Mouse (Mus musculus): Measurements from ENCODE around the gene Slc6a9. TPM values are rescaled to one million over a fixed set of nuclear protein-coding genes. Genes with fewer than 3 reads are reported as not detected.
A peak's percentile ranks its signal among the peaks of the same experiment; 100 is the strongest.

The Slc6a9 gene
- polyA plus RNA-seq, 1 experiment from 2014 or later: 16.5 TPM

- Histone ChIP-seq H3K4me3 (replicated peaks) (no peak overlapping the region), H3K9ac (replicated peaks) (no peak overlapping the region), H3K9me3 (no peaks in the 10 kb centered on the region), H3K27me3 (no peaks in the 10 kb centered on the region), H3K27ac (no peak overlapping the region), H3K4me1 (replicated peaks) (peaks cover 9% of the 10 kb centered on the region), H3K4me2 (no peak overlapping the region), H3K36me3 (peaks cover 24% of the 10 kb centered on the region)
- 84% methylated on average over 9 of the region's 9 CpGs for WGBS
- no peak for ATAC-seq (ENCODE audit: insufficient number of reproducible peaks, insufficient read depth, low FRiP score, low TSS enrichment, low read depth)
These were observed 20.8 kb downstream of the Slc6a9 start for GRCm38 (mm10) chr4:117855146-117855545.

GRCm38 (mm10) chr4:117858794-117859193 lies 24.5 kb downstream of the Slc6a9 start:
- peaks cover 9% of the 10 kb centered on the region for H3K4me1 ChIP-seq (replicated peaks)
- WGBS: 55% methylated on average over 3 of the region's 3 CpGs

GRCm38 (mm10) chr4:117860570-117860969 lies 26.3 kb downstream of the Slc6a9 start:
- Histone ChIP-seq H3K36me3 (peaks cover 56% of the 10 kb centered on the region), H3K27me3 (no peaks in the 10 kb centered on the region), H3K4me3 (replicated peaks) (no peak overlapping the region), H3K4me2 (no peak overlapping the region), H3K27ac (no peak overlapping the region), H3K9ac (replicated peaks) (no peak overlapping the region), H3K4me1 (replicated peaks) (peaks cover 4% of the 10 kb centered on the region; the same call in 1 of the 2 replicates), H3K9me3 (no peaks in the 10 kb centered on the region)
- 88% methylated on average over 9 of the region's 9 CpGs for WGBS
- no peak for ATAC-seq (ENCODE audit: insufficient number of reproducible peaks, insufficient read depth, low FRiP score, low TSS enrichment, low read depth)

More at GRCm38 (mm10) chr4:117858794-117859193, 24.5 kb downstream of the Slc6a9 start:
- Histone ChIP-seq H3K27me3 (no peaks in the 10 kb centered on the region), H3K36me3 (peaks cover 42% of the 10 kb centered on the region), H3K27ac (no peak overlapping the region), H3K4me2 (no peak overlapping the region), H3K9me3 (no peaks in the 10 kb centered on the region), H3K9ac (replicated peaks) (no peak overlapping the region), H3K4me3 (replicated peaks) (no peak overlapping the region)
- ATAC-seq (ENCODE audit: insufficient number of reproducible peaks, insufficient read depth, low FRiP score, low TSS enrichment, low read depth): no peak

- ATAC-seq (ENCODE audit: insufficient number of reproducible peaks, insufficient read depth, low FRiP score, low TSS enrichment, low read depth): no peak
- no peak overlapping the region for H3K4me2 ChIP-seq
- WGBS: 39% methylated on average over 4 of the region's 4 CpGs
- peaks cover 10% of the 10 kb centered on the region for H3K4me1 ChIP-seq (replicated peaks)
- peaks cover 36% of the 10 kb centered on the region for H3K36me3 ChIP-seq
- H3K4me3 ChIP-seq (replicated peaks): no peak overlapping the region
- H3K9me3 ChIP-seq: no peaks in the 10 kb centered on the region
- no peaks in the 10 kb centered on the region for H3K27me3 ChIP-seq
- H3K9ac ChIP-seq (replicated peaks): no peak overlapping the region
- H3K27ac ChIP-seq: no peak overlapping the region
These were observed 28.5 kb downstream of the Slc6a9 start for GRCm38 (mm10) chr4:117862823-117863222.

DNA sequence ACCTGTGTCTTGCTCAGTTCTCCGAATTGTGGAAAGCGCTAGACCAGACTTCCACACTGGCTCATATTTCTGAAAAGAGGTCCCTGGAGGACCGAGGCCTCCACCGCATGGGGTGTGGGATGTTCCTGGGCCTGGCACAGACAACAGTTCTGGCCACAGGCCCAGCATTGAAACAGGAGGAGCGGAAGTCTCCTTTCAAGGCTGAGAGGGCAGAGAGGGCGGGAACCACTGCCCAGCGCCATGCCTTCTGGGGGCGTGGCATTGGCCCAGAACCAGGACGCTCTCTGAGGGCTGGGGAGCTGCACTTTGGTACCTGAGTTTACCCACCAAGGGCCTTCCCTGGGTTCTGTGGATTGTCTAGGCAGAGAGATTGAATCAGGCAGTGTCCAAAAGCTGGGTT lies 31.8 kb downstream of the Slc6a9 start:
- Histone ChIP-seq H3K27ac (no peak overlapping the region), H3K4me1 (replicated peaks) (peaks cover 16% of the 10 kb centered on the region), H3K27me3 (no peaks in the 10 kb centered on the region), H3K9me3 (no peaks in the 10 kb centered on the region), H3K36me3 (peaks cover 40% of the 10 kb centered on the region), H3K4me3 (replicated peaks) (no peak overlapping the region), H3K4me2 (no peak overlapping the region), H3K9ac (replicated peaks) (no peak overlapping the region)
- no peak for ATAC-seq (ENCODE audit: insufficient number of reproducible peaks, insufficient read depth, low FRiP score, low TSS enrichment, low read depth)
- WGBS: 59% methylated on average over 9 of the region's 9 CpGs

DNA sequence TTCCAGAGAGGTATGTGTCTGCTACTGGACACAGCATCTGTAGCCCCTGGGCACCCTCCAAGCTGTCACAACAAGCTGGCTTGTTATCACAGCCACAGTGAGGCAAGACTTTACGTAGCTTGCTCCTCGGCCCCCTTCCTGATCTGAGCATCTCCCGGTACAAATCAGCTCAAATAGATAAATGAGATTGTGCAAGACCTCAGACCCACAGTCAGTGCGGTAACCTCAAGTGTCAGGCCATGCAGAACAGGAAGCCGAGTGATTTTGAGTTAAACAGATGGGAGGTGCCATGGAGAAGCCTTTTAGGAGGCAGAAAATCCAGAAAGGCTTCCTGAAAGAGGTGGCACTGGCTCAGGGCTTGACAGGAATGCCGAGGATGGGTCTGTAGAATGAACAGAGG lies 32.7 kb downstream of the Slc6a9 start:
- H3K9ac ChIP-seq (replicated peaks): no peak overlapping the region; the same call in 1 of the 2 replicates
- peaks cover 19% of the 10 kb centered on the region for H3K4me1 ChIP-seq (replicated peaks)
- H3K4me3 ChIP-seq (replicated peaks): no peak overlapping the region
- H3K36me3 ChIP-seq: peaks cover 36% of the 10 kb centered on the region
- no peaks in the 10 kb centered on the region for H3K9me3 ChIP-seq
- 79% methylated on average over 6 of the region's 6 CpGs for WGBS
- H3K4me2 ChIP-seq: no peak overlapping the region
- no peak overlapping the region for H3K27ac ChIP-seq
- ATAC-seq (ENCODE audit: insufficient number of reproducible peaks, insufficient read depth, low FRiP score, low TSS enrichment, low read depth): no peak
- H3K27me3 ChIP-seq: no peaks in the 10 kb centered on the region

- 0 out of 2 replicates have a peak overlapping the region, but pooled peaks have one; percentile 34 for H3K9ac ChIP-seq (replicated peaks)
- WGBS: 13% methylated on average over 24 of the region's 24 CpGs
- peak overlapping the region; percentile 35 for H3K4me2 ChIP-seq
- H3K36me3 ChIP-seq: peaks cover 28% of the 10 kb centered on the region
- H3K27me3 ChIP-seq: no peaks in the 10 kb centered on the region
- H3K9me3 ChIP-seq: no peaks in the 10 kb centered on the region
- H3K27ac ChIP-seq: no peak overlapping the region
- no peak overlapping the region for H3K4me3 ChIP-seq (replicated peaks)
- H3K4me1 ChIP-seq (replicated peaks): peaks cover 27% of the 10 kb centered on the region
- no peak for ATAC-seq (ENCODE audit: insufficient number of reproducible peaks, insufficient read depth, low FRiP score, low TSS enrichment, low read depth)
These were observed 33.5 kb downstream of the Slc6a9 start for GRCm38 (mm10) chr4:117867823-117868222.

DNA sequence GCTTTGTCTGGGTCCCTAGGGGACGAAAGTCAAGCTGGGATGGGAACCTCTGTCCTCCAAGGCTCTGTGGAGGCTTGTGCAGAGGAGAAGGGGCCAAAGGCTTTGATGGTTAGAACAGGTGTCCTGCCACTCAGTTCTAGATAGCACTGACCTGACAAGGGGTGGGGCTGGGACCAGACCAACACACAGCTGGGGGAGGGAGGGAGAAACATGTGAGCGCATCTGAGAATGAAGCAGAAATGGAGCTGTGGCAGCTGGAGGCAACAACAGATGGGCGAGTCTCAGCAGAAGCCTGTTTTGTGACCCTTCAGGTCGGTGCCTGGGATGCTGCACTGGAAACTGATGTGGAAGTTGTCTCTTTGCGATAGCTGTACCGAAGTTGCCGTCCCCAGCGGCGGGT lies 35.0 kb downstream of the Slc6a9 start:
- WGBS: 66% methylated on average over 9 of the region's 9 CpGs
- H3K4me2 ChIP-seq: no peak overlapping the region
- ATAC-seq (ENCODE audit: insufficient number of reproducible peaks, insufficient read depth, low FRiP score, low TSS enrichment, low read depth): no peak

GRCm38 (mm10) chr4:117870437-117870836 lies 36.1 kb downstream of the Slc6a9 start:
- no peak for ATAC-seq (ENCODE audit: insufficient number of reproducible peaks, insufficient read depth, low FRiP score, low TSS enrichment, low read depth)

More for the DNA sequence above, 35.0 kb downstream of the Slc6a9 start:
- no peak overlapping the region for H3K4me3 ChIP-seq (replicated peaks)
- H3K27ac ChIP-seq: no peak overlapping the region
- H3K27me3 ChIP-seq: no peaks in the 10 kb centered on the region
- peaks cover 27% of the 10 kb centered on the region for H3K36me3 ChIP-seq
- H3K4me1 ChIP-seq (replicated peaks): peaks cover 31% of the 10 kb centered on the region
- no peak overlapping the region for H3K9ac ChIP-seq (replicated peaks)
- no peaks in the 10 kb centered on the region for H3K9me3 ChIP-seq

DNA sequence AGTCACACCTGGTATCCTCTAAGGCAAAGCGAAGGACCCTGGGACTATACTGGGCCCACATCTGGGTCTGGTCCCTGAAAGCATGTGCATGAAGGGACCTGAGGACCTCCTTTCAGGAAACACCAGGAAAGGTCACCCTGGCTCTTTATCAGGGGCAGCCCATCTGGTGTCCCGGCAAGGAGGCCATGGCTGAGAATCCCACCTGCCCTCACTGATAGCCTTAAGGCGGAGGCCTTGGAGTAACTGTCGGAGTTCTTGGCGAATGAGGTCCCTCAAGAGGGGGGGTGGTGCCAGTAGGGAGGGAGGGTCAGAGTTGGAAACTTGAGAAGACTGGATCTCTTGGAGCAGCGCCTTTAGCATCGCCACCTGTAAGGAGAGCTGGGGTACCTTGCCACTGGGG lies 37.5 kb downstream of the Slc6a9 start:
- no peak overlapping the region for H3K9ac ChIP-seq (replicated peaks)
- H3K4me2 ChIP-seq: peak overlapping the region; percentile 49
- no peak overlapping the region for H3K4me3 ChIP-seq (replicated peaks)
- H3K36me3 ChIP-seq: peaks cover 42% of the 10 kb centered on the region
- H3K27ac ChIP-seq: no peak overlapping the region
- no peak for ATAC-seq (ENCODE audit: insufficient number of reproducible peaks, insufficient read depth, low FRiP score, low TSS enrichment, low read depth)
- 45% methylated on average over 7 of the region's 7 CpGs for WGBS
- H3K9me3 ChIP-seq: no peaks in the 10 kb centered on the region
- H3K27me3 ChIP-seq: no peaks in the 10 kb centered on the region
- H3K4me1 ChIP-seq (replicated peaks): peaks cover 25% of the 10 kb centered on the region

More at GRCm38 (mm10) chr4:117870437-117870836, 36.1 kb downstream of the Slc6a9 start:
- 68% methylated on average over 1 of the region's 1 CpGs for WGBS
- Histone ChIP-seq H3K9ac (replicated peaks) (no peak overlapping the region), H3K27ac (no peak overlapping the region), H3K9me3 (no peaks in the 10 kb centered on the region), H3K4me1 (replicated peaks) (peaks cover 31% of the 10 kb centered on the region), H3K36me3 (peaks cover 29% of the 10 kb centered on the region), H3K27me3 (no peaks in the 10 kb centered on the region), H3K4me2 (no peak overlapping the region), H3K4me3 (replicated peaks) (no peak overlapping the region)

DNA sequence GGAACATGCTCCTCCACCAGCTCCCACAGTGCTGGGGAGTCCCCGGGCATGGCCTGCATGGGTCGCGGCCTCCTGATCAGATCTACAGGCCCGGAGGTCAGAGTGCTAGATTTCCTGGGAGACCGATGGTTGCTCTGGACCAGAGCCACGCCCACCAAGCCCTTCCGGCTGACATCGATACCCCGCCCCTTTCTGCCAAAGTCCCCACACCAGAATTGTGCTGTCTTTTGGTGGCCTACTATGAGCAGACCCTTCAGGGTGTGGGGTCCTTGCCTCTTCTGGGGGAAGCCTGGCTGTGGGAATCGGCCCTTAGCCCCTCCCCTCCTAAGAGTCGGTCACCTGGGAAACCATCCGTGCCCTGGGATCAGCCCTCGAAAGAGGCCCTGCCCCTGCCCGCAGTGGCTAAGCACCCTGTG lies 38.2 kb downstream of the Slc6a9 start, which contains the start of gene Ccdc24:
TSS of gene Ccdc24 (minus strand) at position 87 of the 416 bp plus-strand sequence.
- peak within 1 kb of the TSS; percentile 21 for H3K4me3 ChIP-seq (replicated peaks)
- H3K9ac ChIP-seq (replicated peaks): no peak within 1 kb of the TSS; the same call in 1 of the 2 replicates
- peaks cover 49% of the 10 kb centered on the region for H3K36me3 ChIP-seq
- peaks cover 24% of the 10 kb centered on the region for H3K4me1 ChIP-seq (replicated peaks)
- ATAC-seq (ENCODE audit: insufficient number of reproducible peaks, insufficient read depth, low FRiP score, low TSS enrichment, low read depth): peak; percentile 22; the same call in 1 of the 2 replicates
- H3K27ac ChIP-seq: no peak within 1 kb of the TSS
- peak within 1 kb of the TSS; percentile 49 for H3K4me2 ChIP-seq
- 5% methylated on average over 14 of the region's 14 CpGs for WGBS
- no peaks in the 10 kb centered on the region for H3K27me3 ChIP-seq
- no peaks in the 10 kb centered on the region for H3K9me3 ChIP-seq

DNA sequence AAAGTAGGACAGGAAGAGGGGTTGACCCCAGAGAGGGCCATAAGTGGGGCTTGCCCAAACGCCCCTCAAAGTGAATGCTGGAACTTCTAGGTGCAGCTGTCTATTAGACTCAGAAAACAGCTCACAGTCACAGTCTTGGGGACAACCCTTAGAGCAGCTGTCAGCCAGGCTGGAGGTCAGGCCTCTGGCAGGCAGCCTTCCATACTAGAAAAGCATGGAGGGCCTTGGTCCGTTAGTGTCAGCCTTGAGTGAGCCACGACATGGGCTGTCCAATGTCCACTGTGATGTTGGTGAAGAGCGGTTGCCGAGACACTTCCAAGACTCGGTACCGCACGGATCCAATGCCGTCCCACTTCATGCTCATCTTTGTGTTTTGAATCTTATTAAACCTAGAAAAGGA lies 39.3 kb downstream of the Slc6a9 start:
- Histone ChIP-seq H3K4me1 (replicated peaks) (peaks cover 15% of the 10 kb centered on the region), H3K9me3 (no peaks in the 10 kb centered on the region), H3K27me3 (no peaks in the 10 kb centered on the region), H3K4me2 (no peak overlapping the region), H3K36me3 (peaks cover 59% of the 10 kb centered on the region), H3K4me3 (replicated peaks) (no peak overlapping the region), H3K9ac (replicated peaks) (no peak overlapping the region), H3K27ac (no peak overlapping the region)
- no peak for ATAC-seq (ENCODE audit: insufficient number of reproducible peaks, insufficient read depth, low FRiP score, low TSS enrichment, low read depth)
- WGBS: 93% methylated on average over 9 of the region's 9 CpGs

Measured in limb, embryonic 12.5 days (tissue).